Mouse (Mus musculus) left cerebral cortex, postnatal 36 days (tissue): Measurements from ENCODE around the gene Prl3a1. TPM values are rescaled to one million over a fixed set of nuclear protein-coding genes. Genes with fewer than 3 reads are reported as not detected.

Source experiments
- DNase-seq, 2 experiments: peaks; one replicate each; pipeline ENCODE4 v3.0.0; 2021 to 2022; ENCODE audit warnings: low spot score in 2 of 2, mixed read lengths in 1 of 2
- intact Hi-C: fragments of 180-260 bp; cut with DNase I; formaldehyde crosslinking; loops from one replicate; pipeline ENCODE4 v1.15.1; 2025
- total RNA-seq, 2 experiments: library from RNA; stranded (reverse); gene quantifications; 2 replicates each; pipeline ENCODE4 v1.2.3; 2021

The Prl3a1 gene
- total RNA-seq: not detected

DNA sequence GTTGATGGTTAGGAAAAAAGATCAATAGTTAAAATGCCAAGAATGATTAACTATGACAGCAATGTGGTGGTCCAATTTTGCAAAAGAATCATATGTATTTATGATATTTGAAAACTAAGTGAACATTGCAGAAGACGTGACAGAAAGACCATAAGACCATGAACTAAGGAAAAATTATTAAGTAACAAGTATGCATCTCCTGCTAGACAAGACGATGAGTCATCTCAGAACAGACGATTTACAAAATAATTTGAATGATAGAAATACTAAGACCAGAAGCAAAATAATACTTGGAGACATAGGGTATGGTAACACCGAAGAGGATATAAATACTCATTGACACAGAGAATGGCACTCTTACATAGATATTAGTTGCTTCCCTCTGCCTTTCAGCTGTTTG is at the start of gene Prl3a1:
Prl3a1 (plus strand) TSS at position 301 of the 400 bp plus-strand sequence.
- DNase-seq: no peak
- intact Hi-C loops: no loop called here

DNA sequence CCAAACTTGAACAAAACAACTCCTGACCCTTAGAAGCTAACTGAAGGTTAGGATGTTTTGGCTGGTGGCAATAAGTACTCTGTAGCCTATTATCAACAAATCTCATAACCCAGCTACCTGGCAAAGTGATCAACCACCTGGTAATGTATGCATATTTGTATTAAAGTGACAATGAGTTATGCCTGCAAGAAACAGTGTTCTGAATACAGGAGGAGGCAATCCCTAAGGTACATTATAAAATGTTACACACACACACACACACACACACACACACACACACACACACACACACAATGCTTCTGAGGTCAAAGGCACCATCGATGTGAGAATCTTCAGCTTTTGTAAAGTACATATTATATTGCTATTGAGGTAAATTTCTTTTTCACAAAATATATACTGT is 17.7 kb upstream of the Prl3a1 start, which contains the start of gene Prl3b1:
Prl3b1 (plus strand) TSS at position 301 of the 400 bp plus-strand sequence.
- DNase-seq: no peak
- intact Hi-C loops: no loop called here

DNA sequence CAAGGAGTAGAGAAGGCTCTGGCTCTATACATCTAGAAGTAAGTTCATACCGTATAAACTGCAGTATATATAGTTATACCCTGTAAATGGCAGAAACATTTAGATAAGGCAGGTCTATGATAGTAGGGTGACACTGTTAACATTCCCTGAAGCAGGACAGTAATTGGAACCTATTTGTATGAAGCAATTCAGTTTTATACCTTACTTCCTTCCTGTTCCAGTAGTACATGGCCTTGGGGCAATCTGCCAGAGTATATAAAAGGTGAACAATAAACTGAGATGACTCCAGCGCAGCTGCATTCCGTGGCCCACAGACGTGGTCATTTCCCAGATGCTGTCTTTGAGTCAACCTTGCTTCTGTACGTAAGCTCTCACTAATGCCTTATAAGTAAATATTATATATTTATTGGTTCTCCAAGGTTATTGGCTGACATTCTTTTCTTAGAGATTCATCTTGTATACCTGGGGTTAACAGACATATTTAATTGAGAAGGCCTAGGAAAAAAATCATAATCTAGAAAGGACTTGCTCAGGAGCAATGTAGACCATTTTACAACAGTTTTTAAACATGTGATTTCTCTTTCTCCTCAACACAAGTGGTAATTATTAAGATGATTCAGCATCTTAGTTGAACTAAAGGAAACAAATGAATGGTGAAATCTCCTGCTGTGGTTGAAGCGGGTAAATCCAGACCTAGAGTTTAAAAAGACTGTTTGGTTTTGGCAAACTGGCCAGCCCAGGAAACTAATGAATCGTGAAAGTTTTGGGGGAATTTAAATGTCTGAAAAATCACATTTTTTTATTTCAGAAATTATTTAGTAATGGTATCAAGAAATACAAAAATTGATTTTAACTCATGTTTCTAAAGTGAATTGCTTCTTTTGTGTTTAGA is 53.3 kb downstream of the Prl3a1 start, which contains the start of gene Prl6a1:
Prl6a1 (plus strand) TSS at position 294 of the 892 bp plus-strand sequence.
- intact Hi-C loops: no loop called here
- no peak for DNase-seq

Other genes with a start within 250 kb of the Prl3a1 start
- not detected for gene Prl, start 201.9 kb upstream of the Prl3a1 start, total RNA-seq
- not detected for gene Prl3d1, start 165.2 kb upstream of the Prl3a1 start, total RNA-seq
- gene Prl3d2, start 137.7 kb upstream of the Prl3a1 start, total RNA-seq: not detected
- not detected for gene Prl3d3, start 102.6 kb upstream of the Prl3a1 start, total RNA-seq
- not detected for gene Prl3c1, start 62.8 kb upstream of the Prl3a1 start, total RNA-seq
- not detected for gene Prl3b1, start 17.6 kb upstream of the Prl3a1 start, total RNA-seq
- gene Prl6a1, start 53.2 kb downstream of the Prl3a1 start, total RNA-seq: not detected
- not detected for gene Prl8a2, start 86.2 kb downstream of the Prl3a1 start, total RNA-seq
- not detected for gene Prl2b1, start 131.4 kb downstream of the Prl3a1 start, total RNA-seq
- not detected for gene Prl8a6, start 179.3 kb downstream of the Prl3a1 start, total RNA-seq